Mouse (Mus musculus): ENCODE data around the gene Taf1b. TPM values are rescaled to one million over a fixed set of nuclear protein-coding genes. Genes with fewer than 3 reads are reported as not detected.

The Taf1b gene
- polyA plus RNA-seq, 1 experiment from 2014 or later: 33.1 TPM

DNA sequence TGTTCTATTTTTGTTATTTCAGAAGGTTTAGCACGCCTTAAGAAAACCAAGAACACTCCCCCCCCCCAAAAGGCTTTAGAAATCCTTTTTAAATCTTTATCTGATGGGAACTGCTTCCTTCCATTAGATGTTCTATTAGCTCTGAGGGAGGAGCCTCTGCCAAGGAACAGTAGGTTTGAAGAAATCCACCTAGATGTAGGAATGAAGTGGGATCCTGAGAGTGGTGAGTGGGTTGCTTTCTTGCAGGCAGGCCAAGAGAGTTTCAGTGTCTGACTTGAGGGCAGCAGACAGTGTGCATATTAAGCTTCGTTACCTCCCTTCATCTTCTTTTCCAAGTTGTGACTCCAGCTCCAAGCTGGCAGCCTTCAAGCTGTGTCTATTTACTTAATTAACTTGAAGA lies 39.0 kb downstream of the Taf1b start:
- ATAC-seq (replicated peaks; ENCODE audit: low FRiP score): no peak
- H3K9me3 ChIP-seq (ENCODE audit: control insufficient read depth, low read length): no peaks in the 10 kb centered on the region

GRCm38 (mm10) chr12:24537965-24538364 lies 39.8 kb downstream of the Taf1b start:
- Histone ChIP-seq H3K36me3 (ENCODE audit: control insufficient read depth, insufficient read depth, low read length) (no peaks in the 10 kb centered on the region), H3K9me3 (ENCODE audit: control insufficient read depth, low read length) (no peaks in the 10 kb centered on the region), H3K27ac (ENCODE audit: low read depth, low read length) (no peak overlapping the region), H3K4me2 (ENCODE audit: low read depth, low read length, severe bottlenecking) (no peak overlapping the region), H3K9ac (ENCODE audit: low read length) (no peak overlapping the region), H3K27me3 (ENCODE audit: control insufficient read depth, insufficient read depth, low read length) (no peaks in the 10 kb centered on the region), H3K4me3 (ENCODE audit: low read depth, low read length) (no peak overlapping the region), H3K4me1 (replicated peaks; ENCODE audit: control insufficient read depth, insufficient read depth, low read length) (0 out of 2 replicates have a peak, but pooled peaks cover 2% of the 10 kb centered on the region)
- DNase-seq (ENCODE audit: low spot score) (no peak), ATAC-seq (replicated peaks; ENCODE audit: low FRiP score) (no peak)
- 79% methylated on average over 4 of the region's 4 CpGs for WGBS

More for the DNA sequence above, 39.0 kb downstream of the Taf1b start:
- Histone ChIP-seq H3K27me3 (ENCODE audit: control insufficient read depth, insufficient read depth, low read length) (no peaks in the 10 kb centered on the region), H3K27ac (ENCODE audit: low read depth, low read length) (peak overlapping the region; percentile 28), H3K4me3 (ENCODE audit: low read depth, low read length) (no peak overlapping the region), H3K4me2 (ENCODE audit: low read depth, low read length, severe bottlenecking) (no peak overlapping the region), H3K9ac (ENCODE audit: low read length) (no peak overlapping the region), H3K4me1 (replicated peaks; ENCODE audit: control insufficient read depth, insufficient read depth, low read length) (0 out of 2 replicates have a peak, but pooled peaks cover 2% of the 10 kb centered on the region), H3K36me3 (ENCODE audit: control insufficient read depth, insufficient read depth, low read length) (no peaks in the 10 kb centered on the region)
- 42% methylated on average over 2 of the region's 2 CpGs for WGBS
- DNase-seq (ENCODE audit: low spot score): no peak

- no peaks in the 10 kb centered on the region for H3K36me3 ChIP-seq (ENCODE audit: control insufficient read depth, insufficient read depth, low read length)
- H3K27me3 ChIP-seq (ENCODE audit: control insufficient read depth, insufficient read depth, low read length): no peaks in the 10 kb centered on the region
- 86% methylated on average over 16 of the region's 16 CpGs for WGBS
- H3K9ac ChIP-seq (ENCODE audit: low read length): no peak overlapping the region
- no peak overlapping the region for H3K4me2 ChIP-seq (ENCODE audit: low read depth, low read length, severe bottlenecking)
- H3K27ac ChIP-seq (ENCODE audit: low read depth, low read length): no peak overlapping the region
- H3K4me3 ChIP-seq (ENCODE audit: low read depth, low read length): no peak overlapping the region
- ATAC-seq (replicated peaks; ENCODE audit: low FRiP score) (no peak), DNase-seq (ENCODE audit: low spot score) (no peak)
- no peaks in the 10 kb centered on the region for H3K4me1 ChIP-seq (replicated peaks; ENCODE audit: control insufficient read depth, insufficient read depth, low read length)
- no peaks in the 10 kb centered on the region for H3K9me3 ChIP-seq (ENCODE audit: control insufficient read depth, low read length)
Measured at GRCm38 (mm10) chr12:24541426-24542154, 43.4 kb downstream of the Taf1b start.

- H3K36me3 ChIP-seq (ENCODE audit: control insufficient read depth, insufficient read depth, low read length): no peaks in the 10 kb centered on the region
- H3K27me3 ChIP-seq (ENCODE audit: control insufficient read depth, insufficient read depth, low read length): no peaks in the 10 kb centered on the region
- no peak overlapping the region for H3K4me3 ChIP-seq (ENCODE audit: low read depth, low read length)
- H3K9me3 ChIP-seq (ENCODE audit: control insufficient read depth, low read length): no peaks in the 10 kb centered on the region
- no peak overlapping the region for H3K4me2 ChIP-seq (ENCODE audit: low read depth, low read length, severe bottlenecking)
- ATAC-seq (replicated peaks; ENCODE audit: low FRiP score): no peak
- DNase-seq (ENCODE audit: low spot score): no peak
- H3K4me1 ChIP-seq (replicated peaks; ENCODE audit: control insufficient read depth, insufficient read depth, low read length): no peaks in the 10 kb centered on the region
- H3K27ac ChIP-seq (ENCODE audit: low read depth, low read length): no peak overlapping the region
- WGBS: 87% methylated on average over 8 of the region's 8 CpGs
- no peak overlapping the region for H3K9ac ChIP-seq (ENCODE audit: low read length)
Measured at GRCm38 (mm10) chr12:24547686-24548085, 49.5 kb downstream of the Taf1b start.

DNA sequence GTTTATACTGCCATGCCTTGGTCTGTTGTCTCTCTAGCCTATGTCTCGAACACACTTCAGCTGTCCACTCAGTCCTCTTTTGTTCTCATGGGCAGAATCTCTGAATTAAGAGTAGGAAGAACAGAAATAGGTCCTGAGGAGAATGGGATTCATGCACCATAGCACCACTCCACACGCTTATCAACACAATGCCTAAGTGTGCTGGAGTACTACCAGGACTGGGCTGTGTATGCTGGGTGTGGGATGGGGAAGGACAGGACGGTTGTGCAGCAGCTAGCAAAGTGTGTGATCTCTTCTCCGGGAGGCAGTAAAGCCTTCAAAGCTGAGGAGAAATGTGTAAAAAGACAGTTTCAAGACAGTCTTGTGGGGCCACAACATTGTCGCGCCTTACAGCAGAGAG lies 50.7 kb downstream of the Taf1b start:
- DNase-seq (ENCODE audit: low spot score) (no peak), ATAC-seq (replicated peaks; ENCODE audit: low FRiP score) (no peak)
- H3K4me1 ChIP-seq (replicated peaks; ENCODE audit: control insufficient read depth, insufficient read depth, low read length): no peaks in the 10 kb centered on the region
- no peak overlapping the region for H3K4me2 ChIP-seq (ENCODE audit: low read depth, low read length, severe bottlenecking)
- no peaks in the 10 kb centered on the region for H3K9me3 ChIP-seq (ENCODE audit: control insufficient read depth, low read length)
- H3K27ac ChIP-seq (ENCODE audit: low read depth, low read length): no peak overlapping the region
- no peak overlapping the region for H3K9ac ChIP-seq (ENCODE audit: low read length)
- no peak overlapping the region for H3K4me3 ChIP-seq (ENCODE audit: low read depth, low read length)
- no peaks in the 10 kb centered on the region for H3K27me3 ChIP-seq (ENCODE audit: control insufficient read depth, insufficient read depth, low read length)
- 87% methylated on average over 6 of the region's 6 CpGs for WGBS
- no peaks in the 10 kb centered on the region for H3K36me3 ChIP-seq (ENCODE audit: control insufficient read depth, insufficient read depth, low read length)

DNA sequence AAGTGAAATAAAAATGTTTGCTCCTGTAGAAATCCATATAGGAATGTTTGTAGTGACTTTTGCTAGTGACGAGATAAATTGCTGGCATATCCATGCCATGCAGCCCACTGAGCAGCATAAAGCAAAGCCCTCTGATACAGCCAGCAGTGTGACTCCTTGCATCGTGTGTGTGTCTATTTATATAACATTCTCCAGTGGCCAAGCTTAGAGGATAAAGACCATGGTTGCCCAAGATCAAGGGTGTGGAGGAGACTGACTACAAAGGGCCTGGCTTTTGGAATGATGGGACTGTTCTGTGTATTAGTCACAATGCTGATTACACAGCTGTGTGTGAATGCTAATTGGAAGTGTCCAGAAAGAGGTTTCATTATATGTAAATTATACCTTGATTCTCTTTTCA lies 54.4 kb downstream of the Taf1b start:
- Histone ChIP-seq H3K27ac (ENCODE audit: low read depth, low read length) (no peak overlapping the region), H3K36me3 (ENCODE audit: control insufficient read depth, insufficient read depth, low read length) (no peaks in the 10 kb centered on the region), H3K4me1 (replicated peaks; ENCODE audit: control insufficient read depth, insufficient read depth, low read length) (no peaks in the 10 kb centered on the region), H3K9me3 (ENCODE audit: control insufficient read depth, low read length) (no peaks in the 10 kb centered on the region), H3K4me2 (ENCODE audit: low read depth, low read length, severe bottlenecking) (no peak overlapping the region), H3K27me3 (ENCODE audit: control insufficient read depth, insufficient read depth, low read length) (no peaks in the 10 kb centered on the region), H3K4me3 (ENCODE audit: low read depth, low read length) (no peak overlapping the region), H3K9ac (ENCODE audit: low read length) (no peak overlapping the region)
- 76% methylated on average over 2 of the region's 2 CpGs for WGBS
- DNase-seq (ENCODE audit: low spot score) (no peak), ATAC-seq (replicated peaks; ENCODE audit: low FRiP score) (no peak)

GRCm38 (mm10) chr12:24555976-24556375 lies 57.8 kb downstream of the Taf1b start:
- ATAC-seq (replicated peaks; ENCODE audit: low FRiP score): no peak

DNA sequence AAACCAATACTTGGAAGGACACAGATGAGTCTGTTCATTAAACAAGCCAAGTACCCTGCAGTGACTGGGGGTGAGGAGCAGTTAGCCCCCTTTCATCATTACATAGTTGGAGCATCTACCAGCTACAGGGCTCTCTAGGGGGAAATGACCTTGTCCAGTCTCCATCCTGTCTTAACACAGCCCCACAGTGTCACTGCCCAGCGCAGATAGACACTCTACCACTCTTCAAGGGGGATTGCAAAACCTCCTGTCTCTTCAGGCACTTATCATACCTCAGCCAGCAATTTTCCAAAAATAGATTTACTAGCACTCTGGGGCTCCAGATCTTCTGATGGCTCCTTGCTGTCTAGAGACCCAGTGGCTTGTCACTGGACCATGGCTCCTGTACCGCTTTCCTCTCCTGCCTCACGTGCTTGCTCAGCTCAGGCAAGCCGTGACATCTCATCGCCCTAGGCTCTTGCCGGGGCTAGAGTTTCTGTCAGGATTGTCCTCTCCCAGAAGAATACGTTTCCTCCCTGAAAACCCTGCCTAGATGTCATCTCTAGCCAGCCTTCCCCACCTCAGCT lies 65.3 kb downstream of the Taf1b start:
- WGBS: 95% methylated on average over 7 of the region's 7 CpGs

More at GRCm38 (mm10) chr12:24555976-24556375, 57.8 kb downstream of the Taf1b start:
- DNase-seq (ENCODE audit: low spot score): no peak
- H3K9me3 ChIP-seq (ENCODE audit: control insufficient read depth, low read length): no peaks in the 10 kb centered on the region
- no peaks in the 10 kb centered on the region for H3K36me3 ChIP-seq (ENCODE audit: control insufficient read depth, insufficient read depth, low read length)
- 81% methylated on average over 8 of the region's 8 CpGs for WGBS
- no peaks in the 10 kb centered on the region for H3K27me3 ChIP-seq (ENCODE audit: control insufficient read depth, insufficient read depth, low read length)
- H3K4me2 ChIP-seq (ENCODE audit: low read depth, low read length, severe bottlenecking): no peak overlapping the region
- no peak overlapping the region for H3K9ac ChIP-seq (ENCODE audit: low read length)
- H3K4me3 ChIP-seq (ENCODE audit: low read depth, low read length): no peak overlapping the region
- H3K27ac ChIP-seq (ENCODE audit: low read depth, low read length): no peak overlapping the region
- H3K4me1 ChIP-seq (replicated peaks; ENCODE audit: control insufficient read depth, insufficient read depth, low read length): no peaks in the 10 kb centered on the region

GRCm38 (mm10) chr12:24565311-24565710 lies 67.2 kb downstream of the Taf1b start:
- H3K4me3 ChIP-seq (ENCODE audit: low read depth, low read length): no peak overlapping the region
- H3K27ac ChIP-seq (ENCODE audit: low read depth, low read length): no peak overlapping the region
- H3K9ac ChIP-seq (ENCODE audit: low read length): no peak overlapping the region
- H3K36me3 ChIP-seq (ENCODE audit: control insufficient read depth, insufficient read depth, low read length): no peaks in the 10 kb centered on the region
- no peaks in the 10 kb centered on the region for H3K4me1 ChIP-seq (replicated peaks; ENCODE audit: control insufficient read depth, insufficient read depth, low read length)
- WGBS: 84% methylated on average over 6 of the region's 6 CpGs
- ATAC-seq (replicated peaks; ENCODE audit: low FRiP score): no peak
- DNase-seq (ENCODE audit: low spot score): no peak
- H3K4me2 ChIP-seq (ENCODE audit: low read depth, low read length, severe bottlenecking): no peak overlapping the region
- H3K27me3 ChIP-seq (ENCODE audit: control insufficient read depth, insufficient read depth, low read length): no peaks in the 10 kb centered on the region
- no peaks in the 10 kb centered on the region for H3K9me3 ChIP-seq (ENCODE audit: control insufficient read depth, low read length)

More for the DNA sequence above, 65.3 kb downstream of the Taf1b start:
- H3K36me3 ChIP-seq (ENCODE audit: control insufficient read depth, insufficient read depth, low read length): no peaks in the 10 kb centered on the region
- DNase-seq (ENCODE audit: low spot score): no peak
- H3K9me3 ChIP-seq (ENCODE audit: control insufficient read depth, low read length): no peaks in the 10 kb centered on the region
- no peak overlapping the region for H3K27ac ChIP-seq (ENCODE audit: low read depth, low read length)
- H3K27me3 ChIP-seq (ENCODE audit: control insufficient read depth, insufficient read depth, low read length): no peaks in the 10 kb centered on the region
- no peak overlapping the region for H3K9ac ChIP-seq (ENCODE audit: low read length)
- H3K4me2 ChIP-seq (ENCODE audit: low read depth, low read length, severe bottlenecking): no peak overlapping the region
- H3K4me1 ChIP-seq (replicated peaks; ENCODE audit: control insufficient read depth, insufficient read depth, low read length): no peaks in the 10 kb centered on the region
- no peak overlapping the region for H3K4me3 ChIP-seq (ENCODE audit: low read depth, low read length)
- ATAC-seq (replicated peaks; ENCODE audit: low FRiP score): no peak
